ENCODE assay signal across 25 mouse cellular contexts in the genomic region with DNA sequence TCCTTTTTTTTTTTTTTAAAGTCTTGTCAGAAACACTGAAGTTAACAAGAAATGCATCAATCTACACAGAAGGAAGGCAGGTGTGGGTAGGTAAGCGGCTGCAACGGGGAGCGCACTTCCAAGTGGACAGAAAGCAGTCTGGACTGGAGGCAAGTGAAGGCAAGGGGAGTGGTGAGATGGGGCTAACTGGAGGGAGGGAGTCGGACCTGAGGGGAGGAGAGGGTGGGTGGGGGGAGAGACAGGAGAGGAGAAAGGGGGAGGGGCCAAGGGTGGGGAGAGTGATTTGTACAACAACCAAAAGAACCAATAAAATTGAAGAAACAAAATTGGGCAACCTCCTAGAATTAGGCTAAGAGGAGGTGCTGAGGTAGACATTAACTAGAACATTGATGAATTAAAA.
"Had no signal": no experiment of that assay in that cellular context is flagged by ENCODE, and none has a peak within 500 bp of the region (broad histone marks: within the 10 kb centered on the region; RNA-seq: fewer than 3 reads in every experiment).

No protein-coding gene starts in this region.

- H3K4me3 ChIP-seq: gastrocnemius, adult 2 months; heart, adult 2 months; heart, embryonic 13.5 days; heart, embryonic 15.5 days; hindbrain, embryonic 10.5 days; hindbrain, embryonic 12.5 days; layer of hippocampus, adult 2 months; left cerebral cortex, adult 2 months; limb, embryonic 10.5 days; limb, embryonic 12.5 days had no signal

- H3K36me3 ChIP-seq: heart, embryonic 13.5 days; heart, embryonic 15.5 days; hindbrain, embryonic 12.5 days; limb, embryonic 12.5 days had no signal

- H3K27me3 ChIP-seq: hindbrain, embryonic 12.5 days had no signal

- H3K9me3 ChIP-seq: heart, embryonic 13.5 days; heart, embryonic 15.5 days; hindbrain, embryonic 10.5 days; hindbrain, embryonic 12.5 days; limb, embryonic 10.5 days; limb, embryonic 12.5 days had no signal

- H3K4me2 ChIP-seq: heart, embryonic 11.5 days; heart, embryonic 13.5 days; heart, embryonic 15.5 days; hindbrain, embryonic 12.5 days; hindbrain, embryonic 14.5 days; limb, embryonic 12.5 days; liver, embryonic 11.5 days had no signal

- H3K9ac ChIP-seq: heart, embryonic 13.5 days; heart, embryonic 15.5 days; hindbrain, embryonic 12.5 days; hindbrain, embryonic 14.5 days; limb, embryonic 12.5 days had no signal

- DNase-seq: gastrocnemius, adult 2 months; gastrocnemius, postnatal 10 days; gastrocnemius, postnatal 25 days; heart, postnatal 14 days; heart, postnatal 4 days; kidney, adult 18-20 months; kidney, adult 8-10 months; kidney, postnatal 10 days; kidney, postnatal 4 days; liver had no signal

- H3K27ac ChIP-seq: gastrocnemius, adult 2 months; heart, adult 2 months; heart, embryonic 13.5 days; heart, embryonic 15.5 days; hindbrain, embryonic 12.5 days; hindbrain, embryonic 14.5 days; layer of hippocampus, adult 2 months; left cerebral cortex, adult 2 months; limb, embryonic 10.5 days; limb, embryonic 12.5 days had no signal

- ATAC-seq: hindbrain, embryonic 16.5 days; inflammation-experienced regulatory T-cells, adult 6 months; intestine, postnatal 0 days had no signal
